Mouse (Mus musculus) adrenal gland, adult 8-10 months (tissue): Measurements from ENCODE around the gene Zcchc8. TPM values are rescaled to one million over a fixed set of nuclear protein-coding genes. Genes with fewer than 3 reads are reported as not detected.

Source experiments
- DNase-seq: peaks from one replicate; pipeline ENCODE4 v3.0.0; 2022
- total RNA-seq, 4 experiments: library from RNA; stranded (reverse); gene quantifications; 2 replicates each; pipeline ENCODE4 v1.2.4; 2022

Zcchc8 gene
- total RNA-seq, 4 experiments from 2014 or later = 42.1 to 54.0 (median 45.7) TPM

DNA sequence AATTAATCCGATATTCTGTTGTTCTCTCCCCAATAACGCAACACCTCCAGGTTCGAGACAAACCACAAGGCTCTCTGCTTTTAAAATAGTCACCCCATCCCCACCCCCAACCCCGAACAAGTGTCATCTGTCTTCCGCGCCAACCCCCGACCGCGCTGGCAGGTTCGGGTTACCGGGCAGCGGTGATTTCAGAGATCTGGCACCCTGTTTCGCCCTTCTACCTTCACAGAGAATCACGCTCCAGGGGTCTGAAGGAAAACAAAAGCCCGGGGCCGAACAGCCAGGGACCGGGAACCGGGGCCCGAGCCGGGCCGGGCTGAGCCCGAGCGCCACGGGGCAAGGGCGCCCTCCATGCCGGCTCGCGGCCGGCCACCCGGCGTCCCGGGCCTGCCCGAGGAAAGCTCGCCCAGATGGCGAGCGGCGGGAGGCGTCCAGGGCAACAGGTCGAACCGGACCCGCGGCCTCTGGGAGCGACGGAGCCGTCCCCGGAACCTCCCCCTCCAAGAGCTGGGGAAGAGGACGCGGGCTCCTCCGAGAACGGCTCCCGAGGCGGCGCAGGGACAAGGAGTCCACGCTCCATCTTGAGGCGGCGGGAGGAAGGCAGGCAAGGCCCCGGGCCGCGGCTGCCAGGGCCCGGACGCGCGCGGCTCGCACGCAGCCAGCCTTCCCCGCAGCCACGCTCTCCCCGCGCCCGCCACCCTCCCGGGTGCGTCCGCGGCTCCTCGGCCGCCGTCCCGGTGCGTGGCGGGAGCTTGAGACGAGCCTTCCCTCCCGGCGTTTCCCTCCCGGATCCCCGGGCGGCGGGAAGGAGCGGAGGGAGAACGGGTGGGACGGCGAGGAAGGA is 37.3 kb downstream of the Zcchc8 start:
- peak; percentile 25 for DNase-seq

DNA sequence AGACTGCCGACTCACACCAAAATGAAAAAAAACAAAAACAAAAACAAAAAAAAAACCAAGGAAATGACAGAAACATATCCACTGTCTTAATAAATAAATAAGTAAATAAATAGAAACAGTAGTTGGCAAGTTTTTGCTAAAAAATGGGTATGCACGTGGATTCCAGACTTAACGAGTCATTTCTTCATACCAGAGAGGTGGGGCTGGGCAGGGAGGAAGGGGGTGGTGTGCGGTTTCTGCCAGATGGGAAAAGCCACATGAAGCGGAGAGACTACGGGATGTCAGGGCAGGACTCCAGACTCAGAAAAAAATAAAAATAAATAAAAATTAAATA is 37.9 kb downstream of the Zcchc8 start:
- DNase-seq = no peak

DNA sequence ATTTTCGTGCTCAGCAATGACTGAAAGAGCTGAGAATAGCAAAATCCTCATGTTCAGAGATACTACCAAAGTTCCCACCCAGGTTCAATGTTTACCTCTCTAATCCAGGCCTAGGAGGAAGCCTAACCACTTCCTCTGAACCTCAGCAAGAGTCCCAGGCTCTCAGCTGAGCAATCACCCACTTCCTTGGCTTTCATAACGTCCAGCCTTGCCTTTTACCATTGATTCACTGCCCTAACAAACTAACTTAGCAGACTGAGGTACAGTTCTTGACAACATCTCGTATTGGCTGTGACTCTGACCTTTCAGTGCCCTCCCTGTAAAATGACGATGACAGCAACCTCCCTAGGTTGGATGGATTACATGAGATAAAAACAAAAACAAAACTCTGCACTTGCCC is 38.5 kb downstream of the Zcchc8 start:
- DNase-seq = no peak

DNA sequence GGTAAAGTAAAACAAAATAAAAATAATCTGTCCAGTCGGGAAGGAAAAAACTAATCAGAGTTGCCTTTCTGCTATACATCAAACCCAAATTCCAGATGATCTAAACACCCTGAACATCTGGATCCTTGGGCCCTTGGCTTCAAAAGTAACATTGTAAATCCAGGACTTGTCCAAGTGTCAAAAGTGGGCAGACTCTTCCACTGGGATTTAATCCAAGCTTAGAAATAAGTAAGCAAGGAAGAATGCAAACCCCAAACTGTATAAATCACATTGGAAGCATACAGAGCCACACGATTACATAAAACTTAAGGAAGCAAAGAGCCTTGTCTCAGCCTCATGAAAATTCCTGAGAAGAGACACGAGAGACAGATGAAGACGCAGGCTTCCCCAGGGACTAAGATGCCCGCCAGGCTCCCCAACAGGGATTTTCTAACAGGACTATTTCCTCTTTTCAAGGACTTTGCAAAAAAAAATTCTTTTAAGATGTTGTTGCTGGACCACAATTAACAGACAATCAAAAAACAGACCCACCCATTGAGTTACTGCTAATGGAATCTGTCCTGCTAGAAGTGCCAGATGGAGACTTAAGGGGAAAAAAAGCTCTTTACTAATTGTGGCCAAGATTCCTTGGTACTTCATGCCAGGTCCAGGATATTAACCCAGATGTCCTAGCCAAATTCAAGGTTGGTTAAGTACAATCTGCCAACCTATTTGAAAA is 41.2 kb downstream of the Zcchc8 start:
- no peak for DNase-seq

DNA sequence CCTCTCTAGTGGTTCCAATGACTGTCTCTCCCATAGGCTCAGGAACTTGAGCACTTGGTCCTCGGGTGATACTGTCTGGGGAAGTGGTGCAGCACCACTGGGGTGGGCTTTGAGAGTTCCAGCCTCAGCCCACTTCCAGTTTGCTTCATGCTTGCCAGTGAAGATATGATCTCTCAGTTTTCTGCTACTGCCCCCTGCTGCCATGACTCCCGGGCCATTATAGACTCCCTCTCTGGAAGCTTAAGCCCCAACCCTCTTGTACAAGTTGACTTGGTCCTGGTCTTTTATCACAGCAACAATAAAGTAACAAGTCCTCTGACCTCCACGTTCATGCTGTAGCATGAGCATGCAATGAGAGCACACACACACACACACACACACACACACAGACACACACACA is 41.8 kb downstream of the Zcchc8 start:
- no peak for DNase-seq

DNA sequence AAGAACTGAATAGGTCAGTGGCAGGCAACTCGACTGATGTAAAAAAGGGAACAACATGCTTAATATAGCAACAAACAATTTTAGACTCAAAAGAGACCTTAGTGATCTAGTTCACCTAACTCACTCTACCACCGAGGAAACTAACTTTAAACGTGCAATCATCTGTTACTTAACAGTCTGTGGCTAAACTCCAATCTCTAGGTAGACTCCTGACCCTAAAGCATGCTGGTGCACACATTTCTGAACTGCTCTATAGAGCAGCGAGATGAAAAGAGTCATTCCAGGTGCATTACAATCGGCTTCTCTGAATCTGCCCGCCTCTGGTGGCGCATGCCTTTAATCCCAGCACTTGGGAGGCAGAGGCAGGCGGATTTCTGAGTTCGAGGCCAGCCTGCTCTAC is 45.2 kb downstream of the Zcchc8 start:
- no peak for DNase-seq

DNA sequence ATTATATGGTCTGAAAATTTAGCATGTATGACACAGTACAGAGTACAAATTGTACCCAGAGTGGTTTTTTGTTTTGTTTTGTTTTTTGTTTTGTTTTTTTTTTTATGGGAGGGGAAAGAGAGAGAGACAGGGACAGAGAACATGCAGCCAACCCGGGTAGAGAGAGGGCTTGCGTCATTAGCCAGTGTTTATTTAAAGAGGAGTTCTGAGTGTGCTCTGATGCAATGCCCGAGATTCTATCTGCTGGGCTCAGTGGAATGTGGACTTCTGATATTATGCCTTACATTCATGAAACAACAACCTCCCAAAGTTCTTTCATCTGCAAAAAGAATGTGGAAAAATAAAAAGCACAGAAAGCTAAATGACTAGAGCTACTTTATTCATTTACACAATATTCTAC is 45.7 kb downstream of the Zcchc8 start:
- no peak for DNase-seq

DNA sequence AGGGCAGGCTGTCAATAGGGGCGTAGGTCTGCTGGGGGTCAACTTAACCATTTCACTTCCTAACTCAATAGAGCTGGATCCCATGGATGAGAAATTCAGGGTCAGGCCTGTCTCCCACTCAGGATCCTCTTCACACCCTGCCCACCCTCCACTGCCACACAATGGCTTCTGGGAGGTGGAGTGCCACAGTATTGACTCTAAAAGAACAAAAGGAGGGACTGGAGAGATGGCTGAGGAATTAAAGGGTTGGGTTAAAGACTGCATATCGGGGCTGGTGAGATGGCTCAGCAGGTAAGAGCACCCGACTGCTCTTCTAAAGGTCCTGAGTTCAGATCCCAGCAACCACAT is 49.5 kb downstream of the Zcchc8 start:
- no peak for DNase-seq

DNA sequence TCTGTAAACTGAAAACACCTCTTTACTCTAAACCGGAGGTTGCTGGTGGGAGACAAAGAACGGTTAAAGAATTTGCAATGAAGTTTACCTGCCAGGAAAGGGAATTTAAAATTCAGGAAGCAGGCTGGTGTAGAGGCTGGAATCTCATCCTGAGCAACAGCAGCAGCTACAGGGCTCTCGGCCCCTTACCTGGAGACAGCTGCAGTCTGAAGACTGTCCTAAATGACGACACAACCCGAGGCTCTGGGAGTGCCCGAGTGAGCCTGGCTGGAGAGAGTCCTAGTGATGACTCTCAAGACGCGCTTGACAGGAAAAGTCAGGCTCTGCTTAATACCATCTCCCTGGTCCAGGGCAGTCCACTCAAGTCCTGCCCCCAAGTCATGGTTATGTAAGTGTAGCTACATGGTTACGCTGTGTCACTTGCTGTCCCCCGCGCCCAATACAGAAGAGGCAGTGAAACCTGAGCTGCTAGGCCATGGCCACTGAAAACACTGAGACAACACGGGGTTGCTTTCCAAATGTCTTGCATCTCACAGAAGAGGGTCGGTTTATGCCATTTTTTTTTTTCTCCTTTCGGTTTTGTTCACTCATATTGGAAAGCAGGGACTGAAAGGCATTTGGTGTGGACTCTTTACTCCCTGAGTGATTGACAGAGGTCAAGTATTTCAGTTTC is 50.0 kb downstream of the Zcchc8 start:
- DNase-seq = peak; percentile 49

DNA sequence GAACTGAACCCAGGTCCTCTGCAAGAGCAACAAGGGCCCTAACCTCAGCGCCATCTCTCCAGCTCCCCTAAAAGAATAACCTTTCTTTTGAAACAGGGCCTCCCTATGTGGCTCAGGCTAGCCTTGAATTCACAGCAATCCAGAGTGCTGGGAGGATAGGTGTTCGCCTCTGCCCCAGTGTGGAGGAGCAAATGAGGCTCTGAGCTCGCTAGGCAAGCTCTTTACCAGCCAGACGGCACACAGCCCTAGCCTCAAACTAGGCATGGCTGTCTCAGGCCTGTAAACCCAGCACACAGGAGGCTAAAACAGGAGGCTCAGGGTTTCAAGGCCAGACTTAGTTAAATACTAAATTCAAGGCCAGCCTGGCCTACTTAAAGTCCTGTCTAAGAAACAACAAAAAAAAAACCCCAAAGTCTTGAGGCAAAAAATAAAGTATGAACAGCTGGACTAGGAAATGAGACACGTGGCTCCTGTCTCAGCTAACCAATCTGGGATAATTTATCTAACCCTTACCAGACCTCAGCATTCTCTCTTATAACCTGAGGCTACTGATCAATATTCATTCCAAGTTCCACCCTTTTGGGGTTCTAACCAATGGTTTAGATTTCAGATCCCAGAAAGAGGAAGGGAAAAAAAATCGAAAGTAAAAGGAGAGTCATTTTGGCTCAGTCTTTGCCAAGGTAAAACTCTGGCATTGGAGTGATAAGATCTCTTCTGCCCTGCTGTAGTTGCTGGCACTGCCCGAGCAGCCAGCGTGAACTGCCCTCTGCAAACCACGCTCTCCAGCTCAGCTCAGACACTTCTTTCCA is 50.7 kb downstream of the Zcchc8 start:
- DNase-seq = no peak

DNA sequence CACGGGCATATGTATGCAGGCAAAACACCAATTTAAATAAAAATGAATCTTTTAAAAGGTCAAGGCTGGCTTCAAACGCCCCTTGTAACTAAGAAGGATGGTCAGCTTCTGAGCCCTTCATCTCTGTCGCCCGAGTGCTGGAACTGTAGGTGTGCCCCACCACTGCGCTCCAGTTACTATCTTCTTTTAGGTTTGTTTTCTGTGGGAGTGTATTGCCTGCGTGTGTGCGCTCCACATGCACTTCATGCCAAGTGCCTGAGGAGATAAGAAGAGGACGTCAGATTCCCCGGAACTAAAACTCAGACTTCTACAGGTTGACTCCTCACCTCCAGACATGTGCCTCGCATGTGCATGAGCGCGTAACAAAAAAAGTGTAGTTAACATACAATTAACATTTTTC is 53.0 kb downstream of the Zcchc8 start:
- DNase-seq = no peak

DNA sequence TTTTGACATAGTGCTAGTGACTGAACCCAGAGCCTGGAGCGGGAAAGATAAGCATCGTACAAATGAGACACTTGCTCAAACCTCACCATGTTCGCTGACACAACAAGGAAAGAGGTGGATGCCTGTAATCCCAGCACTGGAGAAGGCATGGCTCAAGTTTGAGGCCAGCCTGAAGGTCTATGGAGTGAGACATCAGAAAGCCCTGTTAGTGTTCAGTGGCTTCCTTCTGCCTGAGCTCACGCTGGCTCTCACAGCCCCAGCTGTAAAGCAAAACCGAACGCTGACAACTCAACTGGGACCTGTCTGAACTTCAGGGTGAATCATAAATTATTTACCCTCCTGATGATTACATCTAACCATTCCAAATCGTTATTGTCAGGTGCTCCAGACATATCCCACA is 54.9 kb downstream of the Zcchc8 start:
- no peak for DNase-seq

DNA sequence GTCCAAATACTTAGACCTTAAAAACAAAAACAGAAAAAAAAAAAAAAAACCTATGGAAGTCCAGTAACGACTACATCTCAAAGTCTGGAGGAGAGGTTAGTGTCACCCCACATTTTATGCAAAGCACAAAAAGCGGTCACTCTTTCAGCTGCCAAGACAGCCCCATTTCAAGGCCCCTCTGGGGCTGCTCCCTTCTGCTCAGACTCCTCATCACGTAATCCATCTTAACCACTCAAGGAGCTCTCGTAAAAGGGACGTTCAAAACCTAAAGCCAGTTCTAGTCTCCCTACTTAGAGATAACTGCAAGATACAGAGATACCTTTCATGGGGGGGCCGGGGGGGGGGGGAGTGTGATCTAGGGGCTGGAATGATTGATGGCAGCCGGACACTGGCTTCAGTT is 56.6 kb downstream of the Zcchc8 start:
- no peak for DNase-seq

DNA sequence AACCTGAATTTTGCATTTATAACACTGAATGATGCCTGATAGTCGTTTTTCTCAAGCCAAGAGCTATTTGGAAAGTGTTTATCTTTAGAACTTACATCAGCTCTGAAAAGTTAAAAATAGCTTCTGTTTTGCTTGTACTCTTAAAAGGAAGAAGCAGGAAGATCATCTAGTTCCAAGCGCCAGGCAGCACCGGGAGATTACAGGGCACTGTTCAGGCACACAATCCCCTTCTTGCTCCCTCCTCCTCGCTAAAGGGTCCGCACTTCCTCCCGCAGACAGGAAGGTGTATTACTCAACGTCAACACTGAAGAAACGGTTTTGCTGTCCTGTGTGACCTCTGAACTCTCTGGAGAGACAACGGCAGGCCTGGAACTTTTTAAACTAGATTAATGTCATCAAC is 58.8 kb downstream of the Zcchc8 start:
- DNase-seq = no peak

DNA sequence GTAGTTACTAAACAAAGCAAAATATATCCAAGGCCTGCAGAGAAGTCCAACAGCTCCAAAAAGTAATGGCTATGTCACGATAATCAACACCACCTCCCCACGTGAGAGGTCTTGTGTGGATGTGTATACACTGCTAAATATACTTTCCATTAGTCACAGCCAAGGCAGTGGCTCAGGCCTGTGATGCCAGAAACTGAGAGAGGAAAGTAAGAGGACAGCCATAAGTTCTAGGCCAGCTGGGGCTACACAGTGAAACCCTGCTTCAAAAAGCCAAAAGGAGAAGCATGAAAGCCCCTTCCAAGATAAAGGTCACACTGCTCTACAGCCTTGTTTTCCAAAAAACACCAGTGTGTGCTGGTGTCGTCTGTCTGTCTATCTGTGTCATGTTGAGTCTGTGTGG is 59.3 kb downstream of the Zcchc8 start:
- no peak for DNase-seq

DNA sequence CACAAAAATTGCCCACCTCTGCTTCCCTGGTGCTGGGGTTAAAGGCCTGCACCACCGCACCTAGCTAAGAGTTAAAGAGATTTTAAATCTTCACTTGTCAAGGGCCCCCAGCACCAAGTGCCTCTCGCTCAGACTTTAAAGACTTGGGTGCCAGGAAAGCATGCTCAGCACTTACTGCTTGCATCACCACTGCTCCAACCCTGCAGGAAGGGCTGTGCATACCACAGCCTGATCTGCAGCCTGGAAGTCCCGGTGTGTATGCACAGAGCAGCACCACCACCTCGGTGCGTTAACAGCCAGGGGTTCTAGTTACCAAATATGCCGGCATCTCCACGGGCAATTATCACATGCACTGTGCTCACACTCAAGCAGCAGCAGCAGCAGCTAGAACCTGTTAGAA is 63.2 kb downstream of the Zcchc8 start:
- DNase-seq = no peak

DNA sequence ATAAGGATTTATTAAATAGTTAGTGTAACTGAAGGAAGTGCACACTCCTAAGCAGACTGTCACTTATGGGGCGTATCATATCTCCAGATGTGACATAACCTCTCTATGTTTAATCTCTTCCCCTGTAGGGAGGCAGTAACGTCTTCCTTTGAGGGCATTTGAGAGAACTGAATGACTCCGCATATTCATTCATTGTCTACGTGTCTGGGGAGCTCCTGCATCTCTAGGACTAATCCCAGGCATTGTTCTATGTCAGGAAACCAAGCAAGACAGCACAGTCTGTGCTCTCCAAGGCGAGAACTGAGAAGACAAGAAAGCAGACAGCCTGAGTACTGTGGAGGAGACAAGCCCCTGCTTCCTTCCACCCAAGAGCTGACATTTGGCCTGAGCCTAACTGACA is 66.0 kb downstream of the Zcchc8 start:
- DNase-seq = no peak

DNA sequence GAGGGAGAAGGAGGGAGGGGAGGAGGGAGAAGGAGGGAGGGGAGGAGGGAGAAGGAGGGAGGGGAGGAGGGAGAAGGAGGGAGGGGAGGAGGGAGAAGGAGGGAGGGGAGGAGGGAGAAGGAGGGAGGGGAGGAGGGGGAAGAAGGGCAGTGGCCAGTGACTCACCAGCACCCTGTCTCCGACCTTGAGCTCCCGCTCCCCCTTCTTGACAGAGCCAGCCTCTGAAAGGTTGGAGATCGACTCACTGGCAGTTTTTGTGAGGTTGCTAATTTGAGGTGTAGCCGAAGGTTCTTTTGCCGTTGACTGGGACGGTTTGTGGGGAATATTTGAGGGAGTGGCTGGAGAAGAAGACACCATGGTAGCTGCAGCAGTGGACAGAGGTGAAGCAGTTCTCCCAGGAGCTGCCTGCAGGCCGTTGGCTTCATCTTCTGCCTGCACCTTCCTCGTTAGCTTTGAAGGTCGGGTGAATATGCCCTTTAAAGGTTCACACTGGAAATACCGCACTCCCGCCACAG is 67.6 kb downstream of the Zcchc8 start:
- DNase-seq = peak; percentile 66

DNA sequence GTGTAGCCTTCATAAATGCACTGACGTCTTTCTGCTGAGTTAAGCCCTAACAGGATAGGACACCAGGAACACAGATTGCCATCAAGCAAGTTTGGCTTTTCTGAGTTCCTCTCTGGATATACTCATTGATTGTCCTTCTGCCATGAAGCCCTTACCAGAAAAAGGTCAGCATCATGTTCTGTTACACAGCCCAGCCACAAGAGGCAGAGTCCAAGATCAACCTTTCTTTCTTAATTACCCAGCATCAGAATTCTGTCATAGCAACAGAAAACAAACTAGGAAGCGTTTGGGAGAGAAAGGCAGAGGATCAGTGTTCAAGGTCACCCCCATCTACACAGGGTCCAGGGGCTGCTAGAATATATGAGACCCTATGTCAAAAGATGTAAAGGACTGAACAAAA is 70.1 kb downstream of the Zcchc8 start:
- no peak for DNase-seq
